Mouse (Mus musculus) C2C12 (cell line): ENCODE results near the gene Rfwd3.
"Not testable (repeated sequence)": the region's sequence is repeated elsewhere in the genome, so short reads cannot be mapped to it uniquely, and the experiment has no call there.

Experiments
- CTCF ChIP-seq: IDR thresholded peaks from one replicate; pipeline ENCODE4 v1.5.1; 2011; ENCODE audit not compliant: control insufficient read depth, insufficient read depth, insufficient read length
- MYOG ChIP-seq: IDR thresholded peaks from one replicate; pipeline ENCODE4 v1.6.1; 2011; ENCODE audit not compliant: control insufficient read depth, insufficient read length; ENCODE audit errors: extremely low read depth
- USF1 ChIP-seq: IDR thresholded peaks from one replicate; pipeline ENCODE4 v1.6.1; 2011; ENCODE audit warnings: low read depth, mild to moderate bottlenecking, control low read depth, moderate library complexity

- TF ChIP-seq CTCF, MYOG, USF1: not testable (repeated sequence)
Observed at GRCm38 (mm10) chr8:111313961-111314360, 13.9 kb upstream of the Rfwd3 start.
